Mouse (Mus musculus) kidney, adult 2 months (tissue): ENCODE data around the gene Nfxl1.

Source experiments
- CTCF ChIP-seq: fragments of 200-500 bp; conservative IDR thresholded peaks from 2 replicates; pipeline ENCODE4 v1.5.1; 2011; ENCODE audit warnings: low read depth, mild to moderate bottlenecking, control low read depth, low read length, moderate library complexity, mixed read lengths; ENCODE audit not compliant: insufficient read depth, insufficient read length
- POLR2A ChIP-seq: fragments of 200-500 bp; IDR thresholded peaks from one replicate; pipeline ENCODE4 v1.6.1; 2011; ENCODE audit warnings: low read depth, low read length, control low read depth

DNA sequence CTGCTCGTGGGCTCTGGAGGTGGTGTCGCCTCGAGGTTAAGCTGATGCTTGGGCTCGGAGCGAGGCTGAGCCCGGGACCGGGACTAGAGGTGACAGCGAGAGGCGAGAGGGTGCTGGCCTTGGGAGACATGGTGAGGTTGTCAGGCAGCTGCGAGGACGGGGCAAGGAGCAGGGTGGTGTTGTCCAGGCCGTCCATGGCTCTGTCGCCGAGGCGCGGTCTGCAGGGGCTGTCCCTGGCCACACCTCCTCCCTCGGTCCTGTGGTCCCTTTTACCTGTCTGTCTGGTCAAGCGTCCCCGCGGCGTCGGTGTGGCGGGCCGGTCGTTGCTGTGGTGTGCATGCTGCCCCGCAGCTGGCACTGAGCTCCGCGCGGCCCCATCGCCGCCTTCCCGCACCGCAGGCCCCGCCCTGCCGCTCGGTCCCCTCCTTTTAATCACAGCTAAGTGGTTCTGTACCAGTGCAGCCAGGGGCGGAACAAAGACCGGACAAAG, 27.8 kb upstream of the Nfxl1 start, which contains the start of gene Gm5868:
- no peak for TF ChIP-seq CTCF
- no peak for TF ChIP-seq POLR2A
